In genomic region chr6:149409845-149410244, GRCm38 (mm10) we compare ENCODE assay signal across 7 mouse cellular contexts. TPM values are rescaled to one million over a fixed set of nuclear protein-coding genes. Genes with fewer than 3 reads are reported as not detected.
DNase-seq lines count a peak whose midpoint lies in the region; ATAC-seq and TF ChIP-seq lines count a peak whose summit lies in the region.

No protein-coding gene starts in this region.

- peak overlapping the region; percentile 71 for H3K4me3 ChIP-seq in liver, embryonic 11.5 days (ENCODE audit: low read depth, low read length)
- H3K4me3 ChIP-seq in embryonic facial prominence, embryonic 15.5 days (replicated peaks) = peak overlapping the region; percentile 59
- H3K4me3 ChIP-seq in intestine, postnatal 0 days (ENCODE audit: low read depth, low read length) = peak overlapping the region; percentile 63

- no peak for TF ChIP-seq CTCF in intestine, postnatal 0 days (IDR thresholded peaks at IDR 0.05; ENCODE audit: low read depth)

- intact Hi-C loops in left cerebral cortex, postnatal 36 days (cut with DNase I) = no loop called here

- DNase-seq in liver, embryonic 11.5 days (ENCODE audit: low spot score) = no peak
- DNase-seq in liver = no peak
- peak; percentile 11 for DNase-seq in retina, embryonic 14.5 days (ENCODE audit: low spot score)
- no peak for DNase-seq in frontal cortex, postnatal 10 days (ENCODE audit: low spot score in 2 of 2)
- DNase-seq in left cerebral cortex, postnatal 36 days (ENCODE audit: low spot score in 2 of 2) = no peak

- no peaks in the 10 kb centered on the region for H3K9me3 ChIP-seq in liver, embryonic 11.5 days (ENCODE audit: control insufficient read depth, low read length)
- no peaks in the 10 kb centered on the region for H3K9me3 ChIP-seq in embryonic facial prominence, embryonic 15.5 days (replicated peaks)
- no peaks in the 10 kb centered on the region for H3K9me3 ChIP-seq in intestine, postnatal 0 days (ENCODE audit: control insufficient read depth)

- peak overlapping the region; percentile 84 for H3K4me2 ChIP-seq in liver, embryonic 11.5 days
- peak overlapping the region; percentile 94; the same call in 1 of the 2 replicates for H3K4me2 ChIP-seq in embryonic facial prominence, embryonic 15.5 days (replicated peaks)
- peak overlapping the region; percentile 79 for H3K4me2 ChIP-seq in intestine, postnatal 0 days (replicated peaks; ENCODE audit: low read depth)

- ATAC-seq in liver, embryonic 11.5 days (replicated peaks; ENCODE audit: low FRiP score) = no peak
- no peak for ATAC-seq in embryonic facial prominence, embryonic 15.5 days (ENCODE audit: insufficient number of reproducible peaks, low FRiP score, low TSS enrichment, low read depth)
- no peak for ATAC-seq in intestine, postnatal 0 days

- H3K36me3 ChIP-seq in liver, embryonic 11.5 days (ENCODE audit: control insufficient read depth, insufficient read depth, low read length) = no peaks in the 10 kb centered on the region
- H3K36me3 ChIP-seq in embryonic facial prominence, embryonic 15.5 days = no peaks in the 10 kb centered on the region
- H3K36me3 ChIP-seq in intestine, postnatal 0 days (ENCODE audit: control insufficient read depth, insufficient read depth) = no peaks in the 10 kb centered on the region

- H3K9ac ChIP-seq in liver, embryonic 11.5 days (ENCODE audit: low read depth, low read length) = no peak overlapping the region
- H3K9ac ChIP-seq in embryonic facial prominence, embryonic 15.5 days = no peak overlapping the region
- no peak overlapping the region for H3K9ac ChIP-seq in intestine, postnatal 0 days (ENCODE audit: low read depth, low read length)

- no peaks in the 10 kb centered on the region for H3K4me1 ChIP-seq in liver, embryonic 11.5 days (replicated peaks; ENCODE audit: control insufficient read depth, insufficient read depth, low read length)
- peaks cover 12% of the 10 kb centered on the region; the same call in 1 of the 2 replicates for H3K4me1 ChIP-seq in embryonic facial prominence, embryonic 15.5 days
- no peaks in the 10 kb centered on the region for H3K4me1 ChIP-seq in intestine, postnatal 0 days (replicated peaks; ENCODE audit: control insufficient read depth, insufficient read depth, low read length)

- no peak overlapping the region for H3K27ac ChIP-seq in liver, embryonic 11.5 days (ENCODE audit: low read depth, low read length)
- H3K27ac ChIP-seq in embryonic facial prominence, embryonic 15.5 days (replicated peaks) = no peak overlapping the region
- no peak overlapping the region for H3K27ac ChIP-seq in intestine, postnatal 0 days (ENCODE audit: low read depth, low read length)

- H3K27me3 ChIP-seq in liver, embryonic 11.5 days (replicated peaks; ENCODE audit: control insufficient read depth, insufficient read depth, low read length) = no peaks in the 10 kb centered on the region
- no peaks in the 10 kb centered on the region for H3K27me3 ChIP-seq in embryonic facial prominence, embryonic 15.5 days
- no peaks in the 10 kb centered on the region for H3K27me3 ChIP-seq in intestine, postnatal 0 days (replicated peaks; ENCODE audit: control insufficient read depth, insufficient read depth, low read length)

- 24% methylated on average over 4 of the region's 4 CpGs for WGBS in liver, embryonic 11.5 days
- WGBS in embryonic facial prominence, embryonic 15.5 days = 12% methylated on average over 4 of the region's 4 CpGs
- 7% methylated on average over 4 of the region's 4 CpGs for WGBS in intestine, postnatal 0 days

RNA-seq across cellular contexts. Expression of gene Bicd1, which starts 1.2 kb away (rescaled TPM):
- polyA plus RNA-seq in liver, embryonic 11.5 days (2014; fragmentation: Nextera tagmentation; extraction: Ambion mirVana) = 4.9 and 5.0 TPM in 2 replicates
- polyA plus RNA-seq in embryonic facial prominence, embryonic 15.5 days (2015; fragmentation: Nextera tagmentation; extraction: Ambion mirVana) = 3.2 and 3.6 TPM in 2 replicates
- 6.2 and 7.5 TPM in 2 replicates for polyA plus RNA-seq in intestine, postnatal 0 days (2015; fragmentation: Nextera tagmentation; extraction: Ambion mirVana)
- total RNA-seq in left cerebral cortex, postnatal 36 days (2021) = 10 to 100 TPM; 48.2 to 58.6 TPM
